Mouse (Mus musculus): ENCODE data around the gene Stat5a.

DNA sequence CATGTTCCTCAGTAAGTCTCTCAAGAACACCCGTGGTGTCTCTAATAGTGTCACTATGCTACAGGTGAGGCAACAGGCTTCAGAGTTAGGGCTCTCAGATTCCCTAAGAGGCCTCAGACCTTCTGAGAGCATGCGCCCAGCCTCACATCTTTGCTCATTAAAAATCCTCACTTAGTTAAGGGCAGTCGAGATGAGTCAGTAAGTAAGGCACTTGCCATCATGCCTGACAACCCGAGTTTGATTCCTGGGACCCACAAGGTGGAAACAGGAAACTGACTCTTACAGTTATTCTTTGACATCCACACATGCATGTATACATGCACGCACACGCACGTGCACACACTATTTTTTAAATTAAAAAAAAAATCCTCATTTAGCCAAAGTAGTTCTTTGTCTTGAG lies 34.7 kb upstream of the Stat5a start:
- TF ChIP-seq CTCF (IDR thresholded peaks at IDR 0.05; ENCODE audit: extremely low read depth, insufficient read depth, low read length) (no peak), POLR2A (IDR thresholded peaks at IDR 0.05; ENCODE audit: extremely low read depth, insufficient read depth, low read length) (no peak)

All from cortical plate, adult 2 months (tissue).